ENCODE assay signal across 18 mouse cellular contexts in the genomic region with DNA sequence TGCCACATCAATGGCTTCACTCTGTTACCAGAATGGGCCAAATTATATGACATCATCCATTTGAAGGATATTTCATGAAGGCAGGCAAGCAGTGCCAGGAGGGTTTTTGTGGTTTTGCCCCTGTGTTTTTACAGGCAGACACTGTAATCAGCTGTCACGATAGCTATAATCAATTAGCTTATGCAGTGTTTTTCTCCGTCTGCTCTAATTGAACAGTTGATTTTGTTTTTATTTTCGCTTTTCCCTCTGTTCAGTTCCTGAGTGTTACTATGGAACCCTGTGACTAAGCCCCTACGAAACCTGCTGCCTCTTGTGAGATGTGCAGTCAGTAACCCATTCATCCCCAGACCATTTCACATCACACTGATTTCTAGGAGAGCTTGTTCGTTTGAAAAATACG.
DNase-seq lines count a peak whose midpoint lies in the region; ATAC-seq and TF ChIP-seq lines count a peak whose summit lies in the region.
"Had no signal": no experiment of that assay in that cellular context is flagged by ENCODE, and none has a peak within 500 bp of the region (broad histone marks: within the 10 kb centered on the region; RNA-seq: fewer than 3 reads in every experiment).

No protein-coding gene starts in this region.

- H3K4me1 ChIP-seq in forebrain, embryonic 13.5 days = 0 out of 2 replicates have a peak, but pooled peaks cover 10% of the 10 kb centered on the region
- H3K4me1 ChIP-seq in forebrain, embryonic 10.5 days = no peaks in the 10 kb centered on the region
- no peaks in the 10 kb centered on the region for H3K4me1 ChIP-seq in neural tube, embryonic 14.5 days (ENCODE audit: control insufficient read depth, insufficient read depth, low read length)
- H3K4me1 ChIP-seq in neural tube, embryonic 15.5 days = no peaks in the 10 kb centered on the region
- no peaks in the 10 kb centered on the region for H3K4me1 ChIP-seq in cerebellum, adult 2 months (ENCODE audit: control insufficient read depth, insufficient read depth, low read length)
- H3K4me1 ChIP-seq: hindbrain, embryonic 12.5 days; intestine, embryonic 15.5 days had no signal

- no peaks in the 10 kb centered on the region for H3K36me3 ChIP-seq in forebrain, embryonic 13.5 days (ENCODE audit: poor library complexity, severe bottlenecking)
- no peaks in the 10 kb centered on the region for H3K36me3 ChIP-seq in forebrain, embryonic 10.5 days (replicated peaks)
- no peaks in the 10 kb centered on the region for H3K36me3 ChIP-seq in neural tube, embryonic 14.5 days (ENCODE audit: control insufficient read depth, insufficient read depth, low read length)
- no peaks in the 10 kb centered on the region for H3K36me3 ChIP-seq in neural tube, embryonic 15.5 days
- H3K36me3 ChIP-seq: embryonic facial prominence, embryonic 12.5 days; hindbrain, embryonic 12.5 days; intestine, embryonic 15.5 days; limb, embryonic 13.5 days had no signal

- TF ChIP-seq POLR2A in cerebellum, adult 2 months (IDR thresholded peaks at IDR 0.05; ENCODE audit: borderline replicate concordance, insufficient read depth, low read length) = no peak

- H3K27me3 ChIP-seq in forebrain, embryonic 13.5 days = no peaks in the 10 kb centered on the region
- H3K27me3 ChIP-seq in forebrain, embryonic 10.5 days (ENCODE audit: poor library complexity, severe bottlenecking) = no peaks in the 10 kb centered on the region
- H3K27me3 ChIP-seq in neural tube, embryonic 14.5 days (ENCODE audit: control insufficient read depth, insufficient read depth, low read length) = no peaks in the 10 kb centered on the region
- no peaks in the 10 kb centered on the region for H3K27me3 ChIP-seq in neural tube, embryonic 15.5 days (replicated peaks)
- no peaks in the 10 kb centered on the region for H3K27me3 ChIP-seq in cerebellum, adult 2 months (ENCODE audit: control insufficient read depth, insufficient read depth, low read length)
- H3K27me3 ChIP-seq: embryonic facial prominence, embryonic 12.5 days; hindbrain, embryonic 12.5 days; intestine, embryonic 15.5 days; limb, embryonic 13.5 days had no signal

- H3K9ac ChIP-seq in forebrain, embryonic 13.5 days = no peak overlapping the region
- no peak overlapping the region for H3K9ac ChIP-seq in neural tube, embryonic 14.5 days (replicated peaks; ENCODE audit: low read depth, low read length)
- H3K9ac ChIP-seq in neural tube, embryonic 15.5 days (replicated peaks) = no peak overlapping the region
- H3K9ac ChIP-seq: embryonic facial prominence, embryonic 12.5 days; hindbrain, embryonic 12.5 days; intestine, embryonic 15.5 days; limb, embryonic 13.5 days; liver, embryonic 14.5 days had no signal

- no peak overlapping the region for H3K4me2 ChIP-seq in forebrain, embryonic 13.5 days
- H3K4me2 ChIP-seq in neural tube, embryonic 14.5 days (ENCODE audit: low read depth, low read length) = no peak overlapping the region
- no peak overlapping the region for H3K4me2 ChIP-seq in neural tube, embryonic 15.5 days
- H3K4me2 ChIP-seq: embryonic facial prominence, embryonic 12.5 days; hindbrain, embryonic 12.5 days; intestine, embryonic 15.5 days; limb, embryonic 13.5 days had no signal

- WGBS in forebrain, embryonic 13.5 days = 48% methylated on average over 6 of the region's 6 CpGs
- WGBS in forebrain, embryonic 10.5 days = 80% methylated on average over 6 of the region's 6 CpGs
- WGBS in neural tube, embryonic 14.5 days = 67% methylated on average over 6 of the region's 6 CpGs
- WGBS in neural tube, embryonic 15.5 days = 65% methylated on average over 6 of the region's 6 CpGs
- WGBS in cerebellum, adult 2 months = 76% methylated on average over 6 of the region's 6 CpGs

- no peaks in the 10 kb centered on the region for H3K9me3 ChIP-seq in forebrain, embryonic 13.5 days (replicated peaks)
- no peaks in the 10 kb centered on the region for H3K9me3 ChIP-seq in forebrain, embryonic 10.5 days
- no peaks in the 10 kb centered on the region for H3K9me3 ChIP-seq in neural tube, embryonic 14.5 days (ENCODE audit: control insufficient read depth, low read length)
- no peaks in the 10 kb centered on the region for H3K9me3 ChIP-seq in neural tube, embryonic 15.5 days (replicated peaks)
- H3K9me3 ChIP-seq: embryonic facial prominence, embryonic 12.5 days; hindbrain, embryonic 12.5 days; intestine, embryonic 15.5 days; limb, embryonic 13.5 days had no signal

- H3K27ac ChIP-seq in forebrain, embryonic 13.5 days = no peak overlapping the region
- no peak overlapping the region for H3K27ac ChIP-seq in forebrain, embryonic 10.5 days
- H3K27ac ChIP-seq in neural tube, embryonic 14.5 days (ENCODE audit: low read depth, low read length) = no peak overlapping the region
- no peak overlapping the region for H3K27ac ChIP-seq in neural tube, embryonic 15.5 days (replicated peaks)
- peak overlapping the region; percentile 46 for H3K27ac ChIP-seq in layer of hippocampus, adult 2 months
- no peak overlapping the region for H3K27ac ChIP-seq in cerebellum, adult 2 months (ENCODE audit: insufficient read depth, low read length)
- H3K27ac ChIP-seq: embryonic facial prominence, embryonic 12.5 days; hindbrain, embryonic 12.5 days; intestine, embryonic 15.5 days; limb, embryonic 13.5 days; liver, embryonic 14.5 days had no signal

- TF ChIP-seq CTCF in layer of hippocampus, adult 2 months (conservative IDR thresholded peaks at IDR 0.05) = no peak
- no peak for TF ChIP-seq CTCF in cerebellum, adult 2 months (IDR thresholded peaks at IDR 0.05; ENCODE audit: borderline replicate concordance, insufficient read depth, low read depth, low read length)

- peak; percentile 83 for ATAC-seq in forebrain, embryonic 13.5 days
- ATAC-seq in neural tube, embryonic 14.5 days (ENCODE audit: low read depth) = peak; percentile 31; the same call in 1 of the 2 replicates
- no peak for ATAC-seq in neural tube, embryonic 15.5 days (ENCODE audit: low FRiP score)
- ATAC-seq: intestine, embryonic 15.5 days had no signal

- H3K4me3 ChIP-seq in forebrain, embryonic 13.5 days = no peak overlapping the region
- no peak overlapping the region for H3K4me3 ChIP-seq in forebrain, embryonic 10.5 days
- H3K4me3 ChIP-seq in neural tube, embryonic 14.5 days (ENCODE audit: low read depth, low read length) = no peak overlapping the region
- no peak overlapping the region for H3K4me3 ChIP-seq in neural tube, embryonic 15.5 days (replicated peaks)
- no peak overlapping the region for H3K4me3 ChIP-seq in layer of hippocampus, adult 2 months
- H3K4me3 ChIP-seq in cerebellum, adult 2 months (replicated peaks; ENCODE audit: insufficient read depth, low read depth, low read length) = no peak overlapping the region
- H3K4me3 ChIP-seq: embryonic facial prominence, embryonic 12.5 days; hindbrain, embryonic 12.5 days; intestine, embryonic 15.5 days; limb, embryonic 13.5 days had no signal

- no peak for DNase-seq in forebrain, embryonic 10.5 days (ENCODE audit: extremely low spot score, low spot score)
- peak in 1 of 2 experiments; percentile 51 for DNase-seq in layer of hippocampus, adult 2 months (ENCODE audit: low spot score in 2 of 2)
- DNase-seq in cerebellum, adult 2 months = no peak
- no peak for DNase-seq in cerebellum, adult 9-10 months
- no peak for DNase-seq in ovary, postnatal 14 days (ENCODE audit: low spot score)
- DNase-seq: gastrocnemius, postnatal 10 days; kidney, postnatal 4 days; midbrain, embryonic 14.5 days; right cerebral cortex, postnatal 14 days; thymus, postnatal 36 days had no signal
